Mouse (Mus musculus): Measurements from ENCODE around the gene Cilp2. TPM values are rescaled to one million over a fixed set of nuclear protein-coding genes. Genes with fewer than 3 reads are reported as not detected.

Gene Cilp2
- total and polyA plus RNA-seq, 2 experiments from 2014 or later, result 10.1 to 13.8 TPM

- no peak overlapping the region for H3K27ac ChIP-seq (ENCODE audit: low read depth, low read length)
- no peak for ATAC-seq
- no peaks in the 10 kb centered on the region for H3K4me1 ChIP-seq (ENCODE audit: insufficient read depth)
- H3K4me2 ChIP-seq (ENCODE audit: low read depth), result no peak overlapping the region
- no peak for DNase-seq
- no peaks in the 10 kb centered on the region for H3K27me3 ChIP-seq (ENCODE audit: insufficient read depth, low read length)
- 76% methylated on average over 3 of the region's 3 CpGs for WGBS
- no peak for TF ChIP-seq CTCF (IDR thresholded peaks at IDR 0.05; ENCODE audit: low read depth)
- H3K9me3 ChIP-seq (ENCODE audit: low read length), result no peaks in the 10 kb centered on the region
- H3K36me3 ChIP-seq (ENCODE audit: insufficient read depth), result no peaks in the 10 kb centered on the region
- no peak overlapping the region for H3K4me3 ChIP-seq (ENCODE audit: low read depth, low read length)
- no peak overlapping the region for H3K9ac ChIP-seq
Measured at GRCm38 (mm10) chr8:69847167-69848065, 40.1 kb downstream of the Cilp2 start.

DNA sequence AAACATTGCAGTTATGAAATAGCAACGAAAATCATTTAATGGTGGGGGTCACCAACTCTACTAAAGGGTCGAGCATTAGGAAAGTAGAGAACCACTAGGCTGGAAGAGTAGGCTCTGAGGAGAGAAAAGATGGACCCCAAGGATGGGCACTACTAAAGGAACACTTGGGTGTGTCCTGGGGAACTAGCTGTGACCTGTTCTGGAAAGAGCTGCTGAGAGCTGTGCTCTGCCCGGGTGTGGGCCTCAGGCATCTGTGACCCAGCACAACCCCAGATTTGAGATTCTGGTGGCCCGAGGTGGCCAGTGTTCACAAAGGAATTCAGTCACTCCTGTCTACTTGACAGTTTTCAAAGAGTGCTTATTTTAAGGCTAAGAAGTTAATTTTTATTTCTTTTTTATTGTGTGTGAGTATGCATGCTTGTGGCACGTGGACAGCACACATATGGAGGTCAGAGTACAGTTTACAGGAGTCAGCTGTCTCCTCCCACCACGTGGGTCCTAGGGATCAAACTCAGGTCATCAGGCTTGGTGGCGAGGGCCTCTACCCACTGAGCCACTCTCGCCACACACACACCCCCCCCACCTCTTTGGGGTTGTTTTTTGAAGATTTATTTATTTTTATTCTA lies 50.3 kb downstream of the Cilp2 start:
- ATAC-seq (no peak), DNase-seq (no peak)
- Histone ChIP-seq H3K9ac (no peak overlapping the region), H3K27me3 (ENCODE audit: insufficient read depth, low read length) (no peaks in the 10 kb centered on the region), H3K4me3 (ENCODE audit: low read depth, low read length) (no peak overlapping the region), H3K9me3 (ENCODE audit: low read length) (no peaks in the 10 kb centered on the region), H3K4me1 (ENCODE audit: insufficient read depth) (peaks cover 4% of the 10 kb centered on the region; the same call in 1 of the 2 replicates), H3K36me3 (ENCODE audit: insufficient read depth) (no peaks in the 10 kb centered on the region), H3K27ac (ENCODE audit: low read depth, low read length) (no peak overlapping the region), H3K4me2 (ENCODE audit: low read depth) (no peak overlapping the region)
- WGBS, result 81% methylated on average over 8 of the region's 8 CpGs
- no peak for TF ChIP-seq CTCF (IDR thresholded peaks at IDR 0.05; ENCODE audit: low read depth)

- Histone ChIP-seq H3K27me3 (ENCODE audit: insufficient read depth, low read length) (no peaks in the 10 kb centered on the region), H3K36me3 (ENCODE audit: insufficient read depth) (peaks cover 7% of the 10 kb centered on the region), H3K27ac (ENCODE audit: low read depth, low read length) (peak within 1 kb of the TSS; percentile 82), H3K9me3 (ENCODE audit: low read length) (no peaks in the 10 kb centered on the region), H3K9ac (peak within 1 kb of the TSS; percentile 70), H3K4me2 (ENCODE audit: low read depth) (peak within 1 kb of the TSS; percentile 92), H3K4me3 (ENCODE audit: low read depth, low read length) (peak within 1 kb of the TSS; percentile 66), H3K4me1 (ENCODE audit: insufficient read depth) (peaks cover 4% of the 10 kb centered on the region; the same call in 1 of the 2 replicates)
- peak; percentile 55 for TF ChIP-seq CTCF (IDR thresholded peaks at IDR 0.05; ENCODE audit: low read depth)
- ATAC-seq (peak; percentile 99), DNase-seq (peak; percentile 98)
- WGBS, result 2% methylated on average over 38 of the region's 38 CpGs
Measured at GRCm38 (mm10) chr8:69832298-69832853, 55.1 kb downstream of the Cilp2 start, which contains the start of gene Pbx4. Pbx4 (plus strand) TSS chr8:69832491.

Other genes starting within 250 kb of the Cilp2 start
- 4.9 and 5.1 TPM in 2 replicates for gene Zfp964, start 233.2 kb downstream of the Cilp2 start, total RNA-seq (2014; rRNA removed)
- gene Zfp964, start 233.2 kb downstream of the Cilp2 start, polyA plus RNA-seq (2015; fragmentation: Nextera tagmentation; extraction: Ambion mirVana), result 0.64 and 0.92 TPM in 2 replicates
- 24.5 and 34.1 TPM in 2 replicates for gene Zfp869, start 177.0 kb downstream of the Cilp2 start, total RNA-seq (2014; rRNA removed)
- gene Zfp869, start 177.0 kb downstream of the Cilp2 start, polyA plus RNA-seq (2015; fragmentation: Nextera tagmentation; extraction: Ambion mirVana), result 18.8 and 19.2 TPM in 2 replicates
- 5.0 TPM in 2 replicates for gene Zfp963, start 137.7 kb downstream of the Cilp2 start, total RNA-seq (2014; rRNA removed)
- gene Zfp963, start 137.7 kb downstream of the Cilp2 start, polyA plus RNA-seq (2015; fragmentation: Nextera tagmentation; extraction: Ambion mirVana), result 3.7 and 4.5 TPM in 2 replicates
- 0.23 and 3.5 TPM in 2 replicates for gene Gm20422, start 112.8 kb downstream of the Cilp2 start, total RNA-seq (2014; rRNA removed)
- gene Gm20422, start 112.8 kb downstream of the Cilp2 start, polyA plus RNA-seq (2015; fragmentation: Nextera tagmentation; extraction: Ambion mirVana), result 0.33 and 1.2 TPM in 2 replicates
- 61.0 and 74.4 TPM in 2 replicates for gene Atp13a1, start 96.5 kb downstream of the Cilp2 start, total RNA-seq (2014; rRNA removed)
- 37.3 and 39.6 TPM in 2 replicates for gene Atp13a1, start 96.5 kb downstream of the Cilp2 start, polyA plus RNA-seq (2015; fragmentation: Nextera tagmentation; extraction: Ambion mirVana)
- gene Zfp866, start 96.5 kb downstream of the Cilp2 start, total RNA-seq (2014; rRNA removed), result 47.5 and 59.2 TPM in 2 replicates
- gene Zfp866, start 96.5 kb downstream of the Cilp2 start, polyA plus RNA-seq (2015; fragmentation: Nextera tagmentation; extraction: Ambion mirVana), result 10.7 and 16.6 TPM in 2 replicates
- gene Gmip, start 79.0 kb downstream of the Cilp2 start, total RNA-seq (2014; rRNA removed), result 47.4 and 47.6 TPM in 2 replicates
- 33.2 and 35.0 TPM in 2 replicates for gene Gmip, start 79.0 kb downstream of the Cilp2 start, polyA plus RNA-seq (2015; fragmentation: Nextera tagmentation; extraction: Ambion mirVana)
- gene Lpar2, start 65.3 kb downstream of the Cilp2 start, total RNA-seq (2014; rRNA removed), result 5.6 and 6.1 TPM in 2 replicates
- 0.38 and 0.45 TPM in 2 replicates for gene Lpar2, start 65.3 kb downstream of the Cilp2 start, polyA plus RNA-seq (2015; fragmentation: Nextera tagmentation; extraction: Ambion mirVana)
- gene Pbx4, start 55.2 kb downstream of the Cilp2 start, total RNA-seq (2014; rRNA removed), result 23.3 and 38.8 TPM in 2 replicates
- 90.8 and 92.8 TPM in 2 replicates for gene Pbx4, start 55.2 kb downstream of the Cilp2 start, polyA plus RNA-seq (2015; fragmentation: Nextera tagmentation; extraction: Ambion mirVana)
- gene Tssk6, start 14.5 kb upstream of the Cilp2 start, total RNA-seq (2014; rRNA removed), result 0.95 TPM in 1 of 2 replicates, not detected in the other
- 2.9 and 4.1 TPM in 2 replicates for gene Tssk6, start 14.5 kb upstream of the Cilp2 start, polyA plus RNA-seq (2015; fragmentation: Nextera tagmentation; extraction: Ambion mirVana)
- 90.7 and 130 TPM in 2 replicates for gene Ndufa13, start 14.9 kb upstream of the Cilp2 start, total RNA-seq (2014; rRNA removed)
- 209 and 263 TPM in 2 replicates for gene Ndufa13, start 14.9 kb upstream of the Cilp2 start, polyA plus RNA-seq (2015; fragmentation: Nextera tagmentation; extraction: Ambion mirVana)
- 8.9 and 15.0 TPM in 2 replicates for gene Yjefn3, start 15.0 kb upstream of the Cilp2 start, total RNA-seq (2014; rRNA removed)
- 15.3 and 16.5 TPM in 2 replicates for gene Yjefn3, start 15.0 kb upstream of the Cilp2 start, polyA plus RNA-seq (2015; fragmentation: Nextera tagmentation; extraction: Ambion mirVana)
- 22.9 and 27.8 TPM in 2 replicates for gene Gatad2a, start 108.7 kb upstream of the Cilp2 start, total RNA-seq (2014; rRNA removed)
- gene Gatad2a, start 108.7 kb upstream of the Cilp2 start, polyA plus RNA-seq (2015; fragmentation: Nextera tagmentation; extraction: Ambion mirVana), result 21.7 and 24.9 TPM in 2 replicates
- gene Mau2, start 155.0 kb upstream of the Cilp2 start, total RNA-seq (2014; rRNA removed), result 137 and 142 TPM in 2 replicates
- 46.6 and 56.2 TPM in 2 replicates for gene Mau2, start 155.0 kb upstream of the Cilp2 start, polyA plus RNA-seq (2015; fragmentation: Nextera tagmentation; extraction: Ambion mirVana)
- gene Sugp1, start 155.1 kb upstream of the Cilp2 start, total RNA-seq (2014; rRNA removed), result 19.9 and 20.9 TPM in 2 replicates
- gene Sugp1, start 155.1 kb upstream of the Cilp2 start, polyA plus RNA-seq (2015; fragmentation: Nextera tagmentation; extraction: Ambion mirVana), result 41.8 and 46.1 TPM in 2 replicates
- gene Tm6sf2, start 185.2 kb upstream of the Cilp2 start, total RNA-seq (2014; rRNA removed), result 0.92 and 3.0 TPM in 2 replicates
- 0.18 and 0.56 TPM in 2 replicates for gene Tm6sf2, start 185.2 kb upstream of the Cilp2 start, polyA plus RNA-seq (2015; fragmentation: Nextera tagmentation; extraction: Ambion mirVana)
- gene Hapln4, start 195.8 kb upstream of the Cilp2 start, total RNA-seq (2014; rRNA removed), result 0.31 and 0.48 TPM in 2 replicates
- gene Hapln4, start 195.8 kb upstream of the Cilp2 start, polyA plus RNA-seq (2015; fragmentation: Nextera tagmentation; extraction: Ambion mirVana), result 0.53 and 0.71 TPM in 2 replicates
- gene Ncan, start 233.2 kb upstream of the Cilp2 start, total RNA-seq (2014; rRNA removed), result 316 and 372 TPM in 2 replicates
- gene Ncan, start 233.2 kb upstream of the Cilp2 start, polyA plus RNA-seq (2015; fragmentation: Nextera tagmentation; extraction: Ambion mirVana), result 112 and 209 TPM in 2 replicates
- gene Nr2c2ap, start 243.6 kb upstream of the Cilp2 start, total RNA-seq (2014; rRNA removed), result 6.6 and 7.2 TPM in 2 replicates
- gene Nr2c2ap, start 243.6 kb upstream of the Cilp2 start, polyA plus RNA-seq (2015; fragmentation: Nextera tagmentation; extraction: Ambion mirVana), result 55.9 and 58.0 TPM in 2 replicates

Data from forebrain, postnatal 0 days (tissue).